Mouse (Mus musculus): ENCODE measurements around the gene Fam114a1.

GRCm38 (mm10) chr5:65024641-65025040 lies 54.8 kb downstream of the Fam114a1 start:
- TF ChIP-seq POLR2A (IDR thresholded peaks at IDR 0.05; ENCODE audit: borderline replicate concordance, extremely low read depth, low read depth, low read length): no peak
- TF ChIP-seq CTCF (IDR thresholded peaks at IDR 0.05; ENCODE audit: insufficient read depth, low read length): no peak
